Mouse (Mus musculus) right cerebral cortex, adult 2 months (tissue): ENCODE results near the gene Man2a2.

Experiments
- DNase-seq, 2 experiments: peaks; one replicate each; pipeline ENCODE4 v3.0.0; 2021 to 2022; ENCODE audit warnings: low spot score in 2 of 2

Gene Man2a2

GRCm38 (mm10) chr7:80371041-80371751 lies at the start of gene Man2a2:
Man2a2 (minus strand) TSS chr7:80371375.
- peak; percentile 59 to 63 for DNase-seq

GRCm38 (mm10) chr7:80420586-80420985 lies 49.4 kb upstream of the Man2a2 start:
- DNase-seq = no peak

GRCm38 (mm10) chr7:80419278-80419677 lies 48.1 kb upstream of the Man2a2 start:
- no peak for DNase-seq

GRCm38 (mm10) chr7:80418036-80418435 lies 46.9 kb upstream of the Man2a2 start:
- DNase-seq = no peak

GRCm38 (mm10) chr7:80417601-80418000 lies 46.4 kb upstream of the Man2a2 start:
- no peak for DNase-seq

GRCm38 (mm10) chr7:80416969-80417368 lies 45.8 kb upstream of the Man2a2 start:
- no peak for DNase-seq

GRCm38 (mm10) chr7:80414303-80414855 lies 43.2 kb upstream of the Man2a2 start:
- DNase-seq = no peak

GRCm38 (mm10) chr7:80413512-80414302 lies 42.5 kb upstream of the Man2a2 start:
- no peak for DNase-seq

GRCm38 (mm10) chr7:80412781-80413180 lies 41.6 kb upstream of the Man2a2 start:
- no peak for DNase-seq

- DNase-seq = peak; percentile 83 to 90
Observed at GRCm38 (mm10) chr7:80412279-80412678, 41.1 kb upstream of the Man2a2 start.

- no peak for DNase-seq
Observed at GRCm38 (mm10) chr7:80410380-80410779, 39.2 kb upstream of the Man2a2 start.

- DNase-seq = no peak
Observed at GRCm38 (mm10) chr7:80407712-80408111, 36.5 kb upstream of the Man2a2 start.

GRCm38 (mm10) chr7:80406186-80406585 lies 35.0 kb upstream of the Man2a2 start:
- DNase-seq = no peak

- no peak for DNase-seq
Observed at GRCm38 (mm10) chr7:80405188-80405695, 34.1 kb upstream of the Man2a2 start, which contains the start of gene Furin. Furin (minus strand) TSS chr7:80405436.

- no peak for DNase-seq
Observed at GRCm38 (mm10) chr7:80404101-80404894, 33.1 kb upstream of the Man2a2 start.

- DNase-seq = peak in 1 of 2 experiments; percentile 40
Observed at GRCm38 (mm10) chr7:80403551-80403950, 32.4 kb upstream of the Man2a2 start.

GRCm38 (mm10) chr7:80402651-80403321 lies 31.6 kb upstream of the Man2a2 start:
- peak in 1 of 2 experiments; percentile 53 for DNase-seq

GRCm38 (mm10) chr7:80401860-80402641 lies 30.9 kb upstream of the Man2a2 start:
- peak in 1 of 2 experiments; percentile 25 for DNase-seq

- peak; percentile 58 to 69 for DNase-seq
Observed at GRCm38 (mm10) chr7:80401041-80401859, 30.1 kb upstream of the Man2a2 start.
